Mouse (Mus musculus): ENCODE data around the gene Syt6. TPM values are rescaled to one million over a fixed set of nuclear protein-coding genes. Genes with fewer than 3 reads are reported as not detected.

Syt6 gene
- polyA plus RNA-seq, 1 experiment = 18.5 TPM

GRCm38 (mm10) chr3:103690506-103690905, 115.5 kb downstream of the Syt6 start:
- TF ChIP-seq CTCF (IDR thresholded peaks at IDR 0.05; ENCODE audit: borderline replicate concordance, extremely low read depth, insufficient read depth, insufficient read length) (no peak), POLR2A (IDR thresholded peaks at IDR 0.05; ENCODE audit: borderline replicate concordance, extremely low read depth, insufficient read depth, insufficient read length, poor library complexity, severe bottlenecking) (no peak)
- DNase-seq (ENCODE audit: low read depth) = no peak

Other genes starting within 250 kb of the Syt6 start
- gene Atg4a-ps, start 70.8 kb downstream of the Syt6 start, polyA plus RNA-seq (2012; rRNA removed) = 0.04 TPM in 1 of 2 replicates, not detected in the other
- 3.4 and 6.8 TPM in 2 replicates for gene Olfml3, start 162.8 kb downstream of the Syt6 start, polyA plus RNA-seq (2012; rRNA removed)
- not detected in 2 replicates for gene Gm10964, start 164.1 kb downstream of the Syt6 start, polyA plus RNA-seq (2012; rRNA removed)
- gene Hipk1, start 216.3 kb downstream of the Syt6 start, polyA plus RNA-seq (2012; rRNA removed) = 28.5 and 45.8 TPM in 2 replicates
- gene Dclre1b, start 234.2 kb downstream of the Syt6 start, polyA plus RNA-seq (2012; rRNA removed) = 12.5 and 14.4 TPM in 2 replicates
- 20.8 and 25.0 TPM in 2 replicates for gene Ap4b1, start 234.3 kb downstream of the Syt6 start, polyA plus RNA-seq (2012; rRNA removed)
- 0.53 and 0.66 TPM in 2 replicates for gene Gm43064, start 234.3 kb downstream of the Syt6 start, polyA plus RNA-seq (2012; rRNA removed)

All from brain, embryonic 14.5 days (tissue).